Mouse (Mus musculus) urinary bladder, adult 18-20 months (tissue): ENCODE measurements at regions not wholly inside any gene's neighbourhood (a gene's known extent, or its start where the extent isn't known, plus 50 kb on each side); places are given as distances from the start of the nearest gene placed in this dataset.

Experiments
- DNase-seq, 2 experiments: peaks; one replicate each; pipeline ENCODE4 v3.0.0; 2022; ENCODE audit warnings: low spot score in 2 of 2, mixed read lengths in 2 of 2

- no peak for DNase-seq
Measured at GRCm38 (mm10) chr2:46360049-46360712, 1243.0 kb upstream of the Zeb2 start.

DNA sequence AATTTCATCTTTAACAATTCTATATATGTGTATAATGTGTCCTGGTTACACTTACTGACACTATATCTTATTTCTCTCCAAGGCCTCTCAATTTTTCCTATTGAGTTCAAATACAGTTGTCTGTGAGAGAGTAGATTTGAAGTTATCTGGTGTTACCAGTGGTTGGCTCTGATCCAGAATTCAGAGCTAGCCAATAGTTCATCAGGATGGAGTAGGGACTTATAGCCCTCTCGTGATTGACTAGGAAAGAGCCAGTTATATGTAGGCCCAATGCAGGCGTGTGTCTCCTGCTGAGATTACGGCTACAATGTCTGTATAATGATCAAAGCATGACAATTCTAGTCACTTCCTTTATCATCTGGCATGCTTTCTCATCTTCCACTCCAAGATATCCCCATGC is 1241.0 kb upstream of the Zeb2 start:
- DNase-seq = no peak

DNA sequence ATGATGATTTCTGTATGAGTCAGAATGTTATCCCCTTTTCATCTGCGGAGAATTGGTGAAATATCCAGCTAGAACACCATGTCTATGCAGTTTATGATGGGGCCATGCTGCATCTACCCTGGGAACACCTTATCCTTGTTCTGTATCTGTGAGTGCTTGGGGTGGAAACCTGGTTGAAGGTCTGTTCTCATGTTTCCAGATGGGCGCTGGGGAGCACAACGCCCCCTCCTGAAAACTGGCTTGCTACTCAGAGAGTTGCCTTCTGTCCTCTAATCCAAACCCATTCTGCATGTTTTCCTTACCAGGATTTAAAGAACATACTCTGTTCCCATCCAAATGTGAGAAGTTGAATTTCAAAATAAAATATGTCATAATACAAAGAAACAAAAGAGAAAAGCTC is 1239.5 kb upstream of the Zeb2 start:
- no peak for DNase-seq

DNA sequence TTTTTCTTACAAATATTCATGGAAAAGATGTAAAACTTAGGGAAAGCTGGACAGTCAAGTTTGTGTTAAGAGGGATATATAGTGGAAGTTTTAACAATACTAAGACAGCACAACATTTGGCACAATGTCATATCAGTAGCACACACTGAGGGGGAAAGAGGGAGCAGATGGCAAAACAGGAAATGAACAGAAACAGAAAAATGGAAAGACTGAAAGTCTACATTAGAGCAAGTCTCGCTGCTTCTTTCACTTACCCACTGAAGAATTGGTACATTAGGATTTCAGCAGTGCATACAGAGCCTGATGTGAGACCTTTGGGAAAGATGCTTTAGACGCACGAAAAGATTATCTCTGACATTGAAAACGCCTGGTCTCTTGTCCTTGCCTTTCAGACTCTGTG is 1223.5 kb upstream of the Zeb2 start:
- DNase-seq = no peak

DNA sequence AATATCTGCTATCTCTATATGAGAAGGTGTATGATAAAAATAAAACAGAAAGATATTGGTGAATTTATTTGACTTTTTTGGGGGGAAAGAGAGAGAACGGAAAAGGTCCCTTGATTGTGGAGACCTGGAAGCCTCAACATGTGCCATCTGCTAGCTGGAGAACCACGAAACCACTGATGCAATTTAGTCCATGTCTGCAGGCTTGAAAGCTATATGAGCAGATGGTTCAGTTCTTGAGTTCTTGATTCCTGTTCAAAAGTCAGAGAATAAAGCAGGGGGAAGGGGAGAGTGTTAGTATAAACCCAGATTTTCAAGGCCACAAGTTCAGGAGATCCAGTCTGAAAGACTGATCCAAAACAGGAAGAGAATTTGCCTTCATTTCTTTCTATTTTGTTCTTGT is 1199.5 kb upstream of the Zeb2 start:
- no peak for DNase-seq

GRCm38 (mm10) chr2:46315243-46315642 is 1198.0 kb upstream of the Zeb2 start:
- no peak for DNase-seq

- DNase-seq = no peak
Measured at GRCm38 (mm10) chr2:46307582-46308153, 1190.5 kb upstream of the Zeb2 start.

- DNase-seq = no peak
Measured at GRCm38 (mm10) chr2:46302627-46303026, 1185.4 kb upstream of the Zeb2 start.

DNA sequence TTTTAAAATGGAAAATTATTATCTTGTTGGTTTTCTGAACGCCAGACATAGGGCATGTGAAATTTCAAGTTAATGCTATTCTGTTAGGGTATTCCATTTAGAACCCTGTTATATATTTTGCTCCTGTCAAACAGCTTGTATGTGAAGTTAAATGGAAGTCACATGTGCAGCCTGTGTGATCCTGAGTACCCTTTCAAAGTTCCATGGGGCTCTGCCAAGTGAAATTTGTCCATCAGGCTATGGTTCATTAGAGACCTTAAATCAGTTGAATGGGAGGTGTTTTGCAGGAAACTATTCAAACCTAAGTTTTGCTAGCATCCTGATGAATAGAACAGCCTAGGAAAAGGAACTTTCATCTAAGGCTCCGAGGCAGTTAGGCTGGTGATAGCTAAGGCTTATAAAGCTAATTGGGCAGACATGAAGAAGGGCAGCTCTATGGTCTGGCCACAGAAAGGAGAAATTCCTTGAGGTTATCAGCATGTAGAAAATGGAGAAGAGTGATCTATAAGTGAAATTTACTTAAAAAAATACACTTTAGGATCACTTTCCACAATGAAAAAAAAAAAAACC is 1180.2 kb upstream of the Zeb2 start:
- no peak for DNase-seq

GRCm38 (mm10) chr2:46283929-46284598 is 1166.9 kb upstream of the Zeb2 start:
- no peak for DNase-seq

GRCm38 (mm10) chr2:46280822-46281221 is 1163.6 kb upstream of the Zeb2 start:
- no peak for DNase-seq

- DNase-seq = no peak
Measured at GRCm38 (mm10) chr2:46261618-46262017, 1144.4 kb upstream of the Zeb2 start.

DNA sequence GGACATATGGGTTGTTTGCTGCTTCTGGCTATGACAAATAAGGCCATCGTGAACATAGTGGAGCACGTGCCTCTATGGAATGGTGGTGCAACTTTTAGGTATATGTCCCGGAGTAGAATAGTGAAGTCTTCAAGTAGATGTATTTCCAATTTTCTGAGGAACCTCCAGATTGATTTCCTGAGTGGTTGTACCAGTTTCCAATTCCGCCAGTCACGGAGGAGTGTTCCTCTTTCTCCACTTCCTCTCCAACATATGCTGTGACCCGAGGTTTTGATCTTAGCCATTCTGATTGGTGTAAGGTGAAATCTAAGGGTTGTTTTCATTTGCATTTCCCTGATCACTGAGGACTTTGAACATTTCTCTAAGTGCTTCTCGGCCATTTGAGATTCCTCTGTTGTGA is 1134.4 kb upstream of the Zeb2 start:
- DNase-seq = no peak

DNA sequence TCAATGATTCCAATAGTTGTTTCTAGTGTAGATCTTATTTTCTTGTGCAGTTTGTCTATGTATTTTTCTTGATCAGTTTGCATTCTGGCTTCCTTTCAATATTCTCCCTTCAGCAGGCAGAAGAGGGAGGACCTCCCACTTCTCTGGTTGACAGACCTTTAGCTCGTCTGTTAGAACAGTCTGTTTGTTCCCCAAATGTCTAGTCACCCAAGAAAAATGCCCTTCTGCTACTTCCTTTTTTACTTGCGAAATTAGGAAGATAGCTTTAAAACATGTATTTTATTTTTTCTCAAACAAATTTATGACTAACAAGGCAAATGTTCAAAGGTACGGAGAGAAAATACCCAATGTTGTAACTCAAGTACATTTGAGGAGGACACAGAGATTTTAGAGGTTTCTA is 1128.5 kb upstream of the Zeb2 start:
- DNase-seq = no peak

GRCm38 (mm10) chr2:46244697-46245096 is 1127.5 kb upstream of the Zeb2 start:
- no peak for DNase-seq

GRCm38 (mm10) chr2:46242806-46243205 is 1125.6 kb upstream of the Zeb2 start:
- DNase-seq = no peak

- no peak for DNase-seq
Measured at GRCm38 (mm10) chr2:46239874-46240273, 1122.7 kb upstream of the Zeb2 start.

GRCm38 (mm10) chr2:46230791-46231450 is 1113.7 kb upstream of the Zeb2 start:
- no peak for DNase-seq

GRCm38 (mm10) chr2:46218336-46218957 is 1101.3 kb upstream of the Zeb2 start:
- no peak for DNase-seq

- no peak for DNase-seq
Measured at GRCm38 (mm10) chr2:46199341-46199740, 1082.1 kb upstream of the Zeb2 start.

DNA sequence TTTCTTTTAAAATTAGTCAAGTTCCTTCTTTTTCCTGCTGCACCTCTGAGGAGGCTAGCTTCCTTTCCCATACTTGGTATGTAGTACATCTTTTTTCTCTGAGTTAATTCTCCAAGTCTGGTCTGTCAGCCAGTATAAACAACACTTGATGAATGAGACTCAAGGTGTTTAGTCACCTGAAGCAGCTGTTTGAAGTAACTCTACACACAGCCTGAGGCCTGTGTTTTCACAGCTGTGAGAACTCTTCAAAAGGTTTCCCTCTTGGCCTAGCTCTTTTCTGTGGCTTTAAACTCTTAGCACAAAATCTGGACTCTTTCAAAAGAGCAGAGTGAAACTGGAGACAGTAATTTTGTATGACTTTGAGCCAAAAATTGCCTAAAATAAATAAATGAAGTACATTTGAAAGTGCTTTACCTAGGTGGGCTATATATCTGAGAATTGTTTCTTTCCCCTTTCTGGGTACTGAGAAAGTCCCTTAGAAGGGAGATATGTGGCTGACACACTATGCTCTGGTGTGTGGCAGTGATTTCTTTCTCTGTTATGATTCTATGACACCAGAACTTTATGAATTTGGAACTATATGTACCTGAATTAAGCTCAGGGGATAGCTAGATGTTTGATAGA is 1070.2 kb upstream of the Zeb2 start:
- no peak for DNase-seq

GRCm38 (mm10) chr2:46183241-46183640 is 1066.0 kb upstream of the Zeb2 start:
- DNase-seq = no peak
